Mouse (Mus musculus): ENCODE measurements around the gene Litaf.

Litaf gene

GRCm38 (mm10) chr16:11066833-11067191 is 855 bp upstream of the Litaf start:
- peak; percentile 52 for DNase-seq (ENCODE audit: low spot score)

- DNase-seq (ENCODE audit: low spot score), result no peak
Observed at GRCm38 (mm10) chr16:11065431-11065830, 526 bp downstream of the Litaf start.

- no peak for DNase-seq (ENCODE audit: low spot score)
Observed at GRCm38 (mm10) chr16:11064742-11065141, 1.2 kb downstream of the Litaf start.

GRCm38 (mm10) chr16:11064341-11064740 is 1.6 kb downstream of the Litaf start:
- DNase-seq (ENCODE audit: low spot score), result no peak

GRCm38 (mm10) chr16:11062794-11063721 is 2.9 kb downstream of the Litaf start:
- peak; percentile 81 for DNase-seq (ENCODE audit: low spot score)

GRCm38 (mm10) chr16:11060645-11061044 is 5.3 kb downstream of the Litaf start, which contains the start of gene Snn:
Gene Snn, plus strand, starts transcription at chr16:11060945.
- DNase-seq (ENCODE audit: low spot score), result no peak

- no peak for DNase-seq (ENCODE audit: low spot score)
Observed at GRCm38 (mm10) chr16:11055916-11056315, 10.0 kb downstream of the Litaf start.

GRCm38 (mm10) chr16:11054871-11055270 is 11.1 kb downstream of the Litaf start:
- no peak for DNase-seq (ENCODE audit: low spot score)

GRCm38 (mm10) chr16:11054409-11054808 is 11.5 kb downstream of the Litaf start:
- no peak for DNase-seq (ENCODE audit: low spot score)

GRCm38 (mm10) chr16:11051134-11051533 is 14.8 kb downstream of the Litaf start:
- no peak for DNase-seq (ENCODE audit: low spot score)

- DNase-seq (ENCODE audit: low spot score), result no peak
Observed at GRCm38 (mm10) chr16:11050226-11050625, 15.7 kb downstream of the Litaf start.

- no peak for DNase-seq (ENCODE audit: low spot score)
Observed at GRCm38 (mm10) chr16:11047130-11047529, 18.8 kb downstream of the Litaf start.

- DNase-seq (ENCODE audit: low spot score), result no peak
Observed at GRCm38 (mm10) chr16:11046437-11046836, 19.5 kb downstream of the Litaf start.

GRCm38 (mm10) chr16:11043239-11043638 is 22.7 kb downstream of the Litaf start:
- DNase-seq (ENCODE audit: low spot score), result no peak

GRCm38 (mm10) chr16:11040603-11041002 is 25.4 kb downstream of the Litaf start:
- DNase-seq (ENCODE audit: low spot score), result no peak

GRCm38 (mm10) chr16:11035790-11036431 is 30.0 kb downstream of the Litaf start:
- DNase-seq (ENCODE audit: low spot score), result peak; percentile 71

GRCm38 (mm10) chr16:11035273-11035672 is 30.7 kb downstream of the Litaf start:
- DNase-seq (ENCODE audit: low spot score), result no peak

GRCm38 (mm10) chr16:11034193-11034803 is 31.7 kb downstream of the Litaf start:
- peak; percentile 84 for DNase-seq (ENCODE audit: low spot score)

GRCm38 (mm10) chr16:11031320-11031719 is 34.6 kb downstream of the Litaf start:
- DNase-seq (ENCODE audit: low spot score), result no peak

- no peak for DNase-seq (ENCODE audit: low spot score)
Observed at GRCm38 (mm10) chr16:11030844-11031243, 35.1 kb downstream of the Litaf start.

GRCm38 (mm10) chr16:11028206-11028605 is 37.8 kb downstream of the Litaf start:
- DNase-seq (ENCODE audit: low spot score), result no peak

- peak; percentile 39 for DNase-seq (ENCODE audit: low spot score)
Observed at GRCm38 (mm10) chr16:11024841-11025240, 41.1 kb downstream of the Litaf start.

- DNase-seq (ENCODE audit: low spot score), result no peak
Observed at GRCm38 (mm10) chr16:11023618-11024017, 42.3 kb downstream of the Litaf start.
